Mouse (Mus musculus) thymus, adult 2 months (tissue): ENCODE measurements around the gene Htra3. TPM values are rescaled to one million over a fixed set of nuclear protein-coding genes. Genes with fewer than 3 reads are reported as not detected.

Experiments
- DNase-seq: peaks from one replicate; pipeline ENCODE4 v3.0.0; 2021
- H3K27ac ChIP-seq: fragments of 200-500 bp; 2 replicates; pipeline ENCODE4 v1.5.1; 2012; ENCODE audit warnings: low read length, control low read depth; ENCODE audit not compliant: control insufficient read depth, insufficient read depth
- H3K27me3 ChIP-seq: fragments of 200-500 bp; 2 replicates; pipeline ENCODE4 v1.6.1; 2012; ENCODE audit warnings: mild to moderate bottlenecking, low read length, moderate library complexity, mixed read lengths; ENCODE audit not compliant: control insufficient read depth, insufficient read depth
- H3K36me3 ChIP-seq: fragments of 200-500 bp; 2 replicates; pipeline ENCODE4 v1.6.1; 2012; ENCODE audit warnings: mild to moderate bottlenecking, low read length, moderate library complexity; ENCODE audit not compliant: control insufficient read depth, insufficient read depth
- H3K4me1 ChIP-seq: fragments of 200-500 bp; replicated peaks from 2 replicates; pipeline ENCODE4 v1.6.1; 2012; ENCODE audit warnings: low read length; ENCODE audit not compliant: control insufficient read depth, insufficient read depth
- H3K4me3 ChIP-seq: fragments of 200-500 bp; 2 replicates; pipeline ENCODE4 v1.5.1; 2012; ENCODE audit warnings: mild to moderate bottlenecking, low read length, control low read depth, moderate library complexity; ENCODE audit not compliant: control insufficient read depth, insufficient read depth
- CTCF ChIP-seq: fragments of 200-500 bp; IDR thresholded peaks from 2 replicates; pipeline ENCODE4 v1.5.1; 2012; ENCODE audit warnings: mild to moderate bottlenecking, control low read depth, low read length, moderate library complexity, borderline replicate concordance; ENCODE audit not compliant: control insufficient read depth, poor library complexity, insufficient read depth; ENCODE audit errors: extremely low read depth
- POLR2A ChIP-seq: fragments of 200-500 bp; IDR thresholded peaks from 2 replicates; pipeline ENCODE4 v1.6.1; 2012; ENCODE audit warnings: mild to moderate bottlenecking, low read length, control low read depth, moderate library complexity; ENCODE audit not compliant: control insufficient read depth, poor library complexity, insufficient read depth; ENCODE audit errors: extremely low read depth
- WGBS: fragments of 180-500 bp; shearing (Covaris S2); methylation state at CpG from one replicate; pipeline ENCODE4 v1.1.7; 2018; 5-methylcytosine and 5-hydroxymethylcytosine counted together
- polyA plus RNA-seq: library from polyadenylated mRNA; depleted of rRNA; stranded (reverse); fragments of >200 nt; gene quantifications from 2 replicates; pipeline ENCODE4 v1.2.3, GENCODE M21; 2012

Htra3 gene
- polyA plus RNA-seq, 1 experiment, result 37.3 TPM

DNA sequence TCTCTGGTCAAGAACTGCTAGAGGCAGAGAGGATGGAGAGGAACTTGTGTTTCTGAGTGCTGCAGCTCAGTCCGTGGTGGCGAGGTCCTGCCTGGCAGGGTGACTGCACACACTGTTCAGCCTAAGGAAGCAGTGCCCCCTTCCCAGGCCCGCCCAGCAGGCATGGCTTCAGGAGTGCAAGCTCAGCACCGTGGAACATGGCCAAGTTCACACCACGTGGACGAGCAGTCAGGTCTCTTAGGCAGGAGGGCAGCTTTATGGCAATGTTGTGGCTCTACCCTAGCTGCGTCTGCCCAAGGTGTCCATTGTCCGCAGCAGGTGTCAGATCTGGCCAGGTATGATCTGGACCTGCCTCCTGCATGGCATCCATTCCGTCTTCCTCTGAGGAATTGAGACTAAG lies 68.4 kb downstream of the Htra3 start:
- Histone ChIP-seq H3K27me3 (no peaks in the 10 kb centered on the region), H3K36me3 (no peaks in the 10 kb centered on the region), H3K4me3 (no peak overlapping the region), H3K4me1 (no peaks in the 10 kb centered on the region), H3K27ac (no peak overlapping the region)
- no peak for DNase-seq
- 93% methylated on average over 9 of the region's 9 CpGs for WGBS
- no peak for TF ChIP-seq POLR2A
- no peak for TF ChIP-seq CTCF

GRCm38 (mm10) chr5:35610381-35610780 lies 69.2 kb downstream of the Htra3 start:
- H3K4me1 ChIP-seq, result no peaks in the 10 kb centered on the region
- no peak overlapping the region for H3K27ac ChIP-seq
- 94% methylated on average over 7 of the region's 7 CpGs for WGBS
- no peak for DNase-seq
- no peaks in the 10 kb centered on the region for H3K27me3 ChIP-seq
- H3K36me3 ChIP-seq, result no peaks in the 10 kb centered on the region
- TF ChIP-seq CTCF, result no peak
- no peak overlapping the region for H3K4me3 ChIP-seq

DNA sequence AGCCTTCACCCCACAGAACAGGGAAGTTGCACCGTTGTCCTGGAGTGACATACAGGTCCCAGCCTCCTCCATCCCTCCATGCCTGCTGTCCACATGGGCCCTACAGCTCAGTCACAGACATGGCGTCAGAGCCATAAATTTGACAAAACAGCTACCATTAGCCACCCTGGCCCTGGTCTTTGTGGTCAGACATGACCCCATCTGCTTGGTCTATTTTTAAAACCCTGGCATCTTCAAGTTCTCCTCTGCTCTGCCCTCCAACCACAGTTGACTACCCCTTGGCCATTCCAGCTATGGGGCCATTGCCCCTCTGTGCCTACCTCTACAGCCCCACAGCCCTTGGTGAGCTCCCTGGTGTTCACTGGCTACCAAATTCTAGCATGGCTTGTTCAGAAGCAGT lies 69.6 kb downstream of the Htra3 start:
- Histone ChIP-seq H3K4me1 (no peaks in the 10 kb centered on the region), H3K27me3 (no peaks in the 10 kb centered on the region), H3K4me3 (no peak overlapping the region), H3K36me3 (no peaks in the 10 kb centered on the region), H3K27ac (no peak overlapping the region)
- TF ChIP-seq POLR2A, result no peak
- TF ChIP-seq CTCF, result no peak
- no peak for DNase-seq
- 77% methylated on average over 2 of the region's 2 CpGs for WGBS

DNA sequence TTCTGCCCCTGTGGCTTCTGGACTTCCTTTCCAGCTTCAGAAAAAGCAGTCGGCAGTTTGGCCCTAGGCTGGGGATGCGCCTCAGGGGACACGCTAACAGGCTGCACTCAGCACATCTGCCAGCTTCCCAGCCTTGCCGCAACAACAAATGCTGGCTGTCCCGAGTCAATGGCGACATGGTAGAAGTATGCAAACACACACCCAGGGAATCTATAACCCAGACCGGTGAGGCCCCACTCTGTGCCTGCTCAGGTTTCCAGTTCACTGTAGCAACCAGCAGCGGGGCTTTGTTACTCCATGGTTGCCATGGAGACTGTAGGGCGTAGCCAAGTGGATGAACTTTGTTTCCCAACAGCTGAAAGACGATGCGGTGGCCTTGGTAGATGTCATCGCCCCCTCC lies 70.2 kb downstream of the Htra3 start:
- WGBS, result 59% methylated on average over 12 of the region's 12 CpGs
- Histone ChIP-seq H3K27ac (no peak overlapping the region), H3K4me1 (no peaks in the 10 kb centered on the region), H3K27me3 (no peaks in the 10 kb centered on the region), H3K36me3 (no peaks in the 10 kb centered on the region; the same call in 1 of the 2 replicates), H3K4me3 (no peak overlapping the region)
- DNase-seq, result no peak
- TF ChIP-seq POLR2A, result no peak
- no peak for TF ChIP-seq CTCF

DNA sequence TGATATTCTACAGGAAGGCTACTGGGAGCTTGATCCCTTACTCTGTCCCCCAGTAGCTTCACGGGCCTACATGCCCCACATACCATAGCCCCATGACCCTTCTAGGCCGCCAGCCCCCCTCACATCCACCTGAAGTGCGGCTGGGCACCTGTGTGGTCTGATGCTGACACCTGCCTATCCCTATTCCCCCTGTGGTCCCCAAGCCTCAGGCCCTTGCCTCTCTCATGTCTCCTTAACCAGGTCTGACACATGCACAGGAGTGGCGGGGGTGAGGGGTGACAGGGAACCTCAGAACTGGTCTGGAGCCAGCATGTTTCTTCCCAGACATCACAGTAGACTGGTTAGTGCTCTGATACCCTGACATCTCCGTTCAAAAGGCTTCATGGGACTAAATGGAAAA lies 71.0 kb downstream of the Htra3 start:
- Histone ChIP-seq H3K27ac (no peak overlapping the region), H3K36me3 (no peaks in the 10 kb centered on the region; the same call in 1 of the 2 replicates), H3K4me3 (no peak overlapping the region), H3K27me3 (no peaks in the 10 kb centered on the region), H3K4me1 (no peaks in the 10 kb centered on the region)
- DNase-seq, result no peak
- TF ChIP-seq CTCF, result no peak
- TF ChIP-seq POLR2A, result no peak
- 85% methylated on average over 5 of the region's 5 CpGs for WGBS

DNA sequence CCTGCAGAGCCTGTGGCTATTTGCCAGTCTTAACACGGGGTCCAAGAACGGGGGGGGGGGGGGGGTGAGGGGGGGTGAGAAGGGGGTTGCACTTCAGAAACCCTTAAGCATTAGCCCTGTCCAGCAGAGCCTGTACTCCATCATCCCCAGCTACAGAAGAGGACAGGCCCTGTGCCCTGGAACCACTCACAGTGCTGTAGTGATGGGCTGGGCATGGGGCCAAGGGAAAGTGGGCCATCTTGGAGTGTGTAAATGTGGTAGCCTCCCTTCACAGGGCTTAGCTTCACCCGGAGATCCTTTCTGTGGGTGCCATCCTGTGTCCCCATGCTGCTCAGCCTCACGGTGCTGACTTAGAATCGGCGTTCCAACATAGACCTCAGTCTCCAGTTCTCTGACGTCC lies 71.8 kb downstream of the Htra3 start:
- Histone ChIP-seq H3K36me3 (peaks cover 5% of the 10 kb centered on the region; the same call in 1 of the 2 replicates), H3K4me3 (no peak overlapping the region), H3K4me1 (no peaks in the 10 kb centered on the region), H3K27me3 (no peaks in the 10 kb centered on the region), H3K27ac (no peak overlapping the region)
- 93% methylated on average over 7 of the region's 7 CpGs for WGBS
- no peak for DNase-seq
- no peak for TF ChIP-seq CTCF
- no peak for TF ChIP-seq POLR2A

- peaks cover 11% of the 10 kb centered on the region; the same call in 1 of the 2 replicates for H3K36me3 ChIP-seq
- no peak for DNase-seq
- TF ChIP-seq POLR2A (no peak), CTCF (no peak)
- no peak overlapping the region for H3K4me3 ChIP-seq
- H3K4me1 ChIP-seq, result no peaks in the 10 kb centered on the region
- no peak overlapping the region for H3K27ac ChIP-seq
- H3K27me3 ChIP-seq, result no peaks in the 10 kb centered on the region
- WGBS, result 97% methylated on average over 7 of the region's 7 CpGs
Measured at GRCm38 (mm10) chr5:35606800-35607199, 72.8 kb downstream of the Htra3 start.
